Mouse (Mus musculus) MEL (cell line): ENCODE results near the gene Ppp2r2d.

Experiments used
- BHLHE40 ChIP-seq: IDR thresholded peaks from 2 replicates; pipeline ENCODE4 v1.6.1; 2012; ENCODE audit warnings: low read depth, mild to moderate bottlenecking, inconsistent platforms, low read length, improper control_type of control experiment, borderline replicate concordance
- POLR2A ChIP-seq, 2 experiments: IDR thresholded peaks; 2 replicates each; pipeline ENCODE4 v1.6.1; 2011 to 2012; ENCODE audit warnings: low read length in 2 of 2, mild to moderate bottlenecking in 2 of 2, control low read depth in 1 of 2, improper control_type of control experiment in 1 of 2, low read depth in 1 of 2, moderate library complexity in 1 of 2; ENCODE audit not compliant: control insufficient read depth in 1 of 2, insufficient read depth in 1 of 2, poor library complexity in 1 of 2
- ZNF384 ChIP-seq: IDR thresholded peaks from 2 replicates; pipeline ENCODE4 v1.6.1; 2012; ENCODE audit warnings: low read depth, mild to moderate bottlenecking, inconsistent platforms, low read length, improper control_type of control experiment

GRCm38 (mm10) chr7:138846502-138846991, 668 bp downstream of the Ppp2r2d start:
- TF ChIP-seq ZNF384 (no peak), POLR2A (IDR thresholded peaks at IDR 0.05; ENCODE audit: control insufficient read depth in 1 of 2, insufficient read depth in 1 of 2, low read depth in 1 of 2, low read length in 2 of 2, poor library complexity in 1 of 2) (no peak), BHLHE40 (no peak)
